1 mouse cellular context compared by ENCODE assay signal in the genomic region with DNA sequence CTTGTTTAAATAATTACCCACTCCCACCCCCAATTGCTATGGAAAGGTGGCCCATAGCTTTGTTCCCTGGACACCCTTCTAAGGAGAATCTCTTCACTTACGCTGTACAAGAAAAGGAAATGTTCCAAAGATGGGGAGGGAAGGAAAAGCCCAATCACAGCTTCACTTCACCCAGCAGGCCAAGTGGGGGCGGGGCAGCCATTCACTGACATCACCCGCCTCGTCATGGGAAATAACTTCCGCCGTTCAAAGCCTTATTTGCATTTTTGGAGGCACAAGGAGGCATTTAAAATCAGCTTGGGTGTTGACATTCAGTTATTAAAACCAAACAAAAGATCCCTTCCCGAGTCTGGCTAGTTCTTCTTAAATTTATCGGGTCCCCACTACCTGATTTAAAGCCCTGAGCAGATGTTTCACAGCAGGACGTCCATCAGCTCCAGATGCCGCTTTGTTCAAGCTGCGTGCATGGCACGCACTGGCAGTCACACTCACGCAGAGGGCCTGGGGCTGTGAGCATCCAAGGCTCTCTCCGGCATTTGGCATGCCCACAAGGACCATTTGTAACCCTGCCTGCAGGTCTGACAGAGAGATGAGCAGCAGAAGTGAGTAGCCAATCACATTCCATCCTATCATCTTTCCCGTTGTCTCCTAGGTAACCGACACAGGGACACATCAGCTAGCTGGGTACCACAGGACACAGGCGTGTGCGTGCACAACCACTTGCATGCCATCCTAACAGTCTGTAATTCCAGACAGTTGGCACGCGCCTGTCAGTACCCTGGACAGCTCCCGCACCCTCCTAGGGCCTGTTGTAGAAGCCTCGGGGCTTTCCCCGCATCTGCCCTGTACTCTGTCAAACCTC.
TF ChIP-seq lines count a peak whose summit lies in the region.

No protein-coding gene starts in this region.

TF ChIP-seq in CH12.LX, 34 proteins besides CTCF, POLR2A, EP300 and RAD21 (continued from another document):
- TF ChIP-seq ELF1 (IDR thresholded peaks at IDR 0.05; ENCODE audit: low read depth, low read length), result 0 out of 2 replicates have a peak, but pooled peaks have one; percentile 29
- 0 out of 2 replicates have a peak, but pooled peaks have one; percentile 46 for TF ChIP-seq MYC (IDR thresholded peaks at IDR 0.05; ENCODE audit: low read depth, low read length)
- peak; percentile 85 for TF ChIP-seq BHLHE40 (IDR thresholded peaks at IDR 0.05; ENCODE audit: low read depth, low read length)
- TF ChIP-seq MEF2A (IDR thresholded peaks at IDR 0.05; ENCODE audit: borderline replicate concordance, low read depth, low read length), result no peak
- TF ChIP-seq PAX5 (IDR thresholded peaks at IDR 0.05; ENCODE audit: low read length), result no peak
